Mouse (Mus musculus) small intestine, adult 2 months (tissue): ENCODE measurements around the gene Cirbp. TPM values are rescaled to one million over a fixed set of nuclear protein-coding genes. Genes with fewer than 3 reads are reported as not detected.

Experiments used
- H3K27ac ChIP-seq: fragments of 200-500 bp; 2 replicates; pipeline ENCODE4 v1.5.1; 2012; ENCODE audit warnings: low read depth, low read length, control low read depth, inconsistent platforms; ENCODE audit not compliant: insufficient read depth
- H3K27me3 ChIP-seq: fragments of 200-500 bp; 2 replicates; pipeline ENCODE4 v1.6.1; 2012; ENCODE audit warnings: mild to moderate bottlenecking, moderate library complexity, low read length, inconsistent platforms; ENCODE audit not compliant: control insufficient read depth, insufficient read depth
- H3K36me3 ChIP-seq: fragments of 200-500 bp; 2 replicates; pipeline ENCODE4 v1.6.1; 2012; ENCODE audit warnings: mild to moderate bottlenecking, low read length, control low read depth, inconsistent platforms; ENCODE audit not compliant: control insufficient read depth, insufficient read depth
- H3K4me1 ChIP-seq: fragments of 200-500 bp; 2 replicates; pipeline ENCODE4 v1.6.1; 2012; ENCODE audit warnings: low read length, inconsistent platforms, mixed read lengths; ENCODE audit not compliant: control insufficient read depth, insufficient read depth, insufficient read length
- H3K4me3 ChIP-seq: fragments of 200-500 bp; 2 replicates; pipeline ENCODE4 v1.5.1; 2012; ENCODE audit warnings: low read depth, mild to moderate bottlenecking, control low read depth, inconsistent platforms, low read length, moderate library complexity
- CTCF ChIP-seq: fragments of 200-500 bp; IDR thresholded peaks from 2 replicates; pipeline ENCODE4 v1.5.1; 2012; ENCODE audit warnings: low read depth, mild to moderate bottlenecking, control low read depth, inconsistent platforms, low read length, moderate library complexity, mixed read lengths; ENCODE audit not compliant: insufficient replicate concordance, insufficient read length; ENCODE audit errors: extremely low read depth
- POLR2A ChIP-seq: fragments of 200-500 bp; IDR thresholded peaks from 2 replicates; pipeline ENCODE4 v1.6.1; 2012; ENCODE audit warnings: low read depth, mild to moderate bottlenecking, control low read depth, inconsistent platforms, low read length, moderate library complexity
- WGBS: fragments of 180-500 bp; shearing (Covaris S2); methylation state at CpG from one replicate; pipeline ENCODE4 v1.1.7; 2018; 5-methylcytosine and 5-hydroxymethylcytosine counted together
- polyA plus RNA-seq: library from polyadenylated mRNA; depleted of rRNA; stranded (reverse); fragments of >200 nt; gene quantifications from 2 replicates; pipeline ENCODE4 v1.2.3, GENCODE M21; 2012; rRNA removed

The Cirbp gene
- polyA plus RNA-seq: 18.5 and 48.0 TPM in 2 replicates

- TF ChIP-seq CTCF (no peak), POLR2A (no peak)
- H3K4me1 ChIP-seq: peaks cover 45% of the 10 kb centered on the region
- WGBS: 25% methylated on average over 20 of the region's 20 CpGs
These were observed at the start of gene Cirbp for GRCm38 (mm10) chr10:80165392-80166128. Gene Cirbp, plus strand, starts transcription at chr10:80165985.

GRCm38 (mm10) chr10:80116563-80116926, 49.2 kb upstream of the Cirbp start:
- no peak for TF ChIP-seq CTCF
- TF ChIP-seq POLR2A: no peak
- Histone ChIP-seq H3K27ac (peak overlapping the region; percentile 17; the same call in 1 of the 2 replicates), H3K4me3 (peak overlapping the region; percentile 87), H3K27me3 (no peaks in the 10 kb centered on the region), H3K4me1 (peaks cover 20% of the 10 kb centered on the region), H3K36me3 (peaks cover 12% of the 10 kb centered on the region)
- WGBS: under 1% methylated on average over 27 of the region's 27 CpGs

More at GRCm38 (mm10) chr10:80165392-80166128, at the start of gene Cirbp:
- H3K27ac ChIP-seq: peak within 1 kb of the TSS; percentile 58
- H3K36me3 ChIP-seq: peaks cover 10% of the 10 kb centered on the region
- H3K27me3 ChIP-seq: no peaks in the 10 kb centered on the region
- H3K4me3 ChIP-seq: peak within 1 kb of the TSS; percentile 55

DNA sequence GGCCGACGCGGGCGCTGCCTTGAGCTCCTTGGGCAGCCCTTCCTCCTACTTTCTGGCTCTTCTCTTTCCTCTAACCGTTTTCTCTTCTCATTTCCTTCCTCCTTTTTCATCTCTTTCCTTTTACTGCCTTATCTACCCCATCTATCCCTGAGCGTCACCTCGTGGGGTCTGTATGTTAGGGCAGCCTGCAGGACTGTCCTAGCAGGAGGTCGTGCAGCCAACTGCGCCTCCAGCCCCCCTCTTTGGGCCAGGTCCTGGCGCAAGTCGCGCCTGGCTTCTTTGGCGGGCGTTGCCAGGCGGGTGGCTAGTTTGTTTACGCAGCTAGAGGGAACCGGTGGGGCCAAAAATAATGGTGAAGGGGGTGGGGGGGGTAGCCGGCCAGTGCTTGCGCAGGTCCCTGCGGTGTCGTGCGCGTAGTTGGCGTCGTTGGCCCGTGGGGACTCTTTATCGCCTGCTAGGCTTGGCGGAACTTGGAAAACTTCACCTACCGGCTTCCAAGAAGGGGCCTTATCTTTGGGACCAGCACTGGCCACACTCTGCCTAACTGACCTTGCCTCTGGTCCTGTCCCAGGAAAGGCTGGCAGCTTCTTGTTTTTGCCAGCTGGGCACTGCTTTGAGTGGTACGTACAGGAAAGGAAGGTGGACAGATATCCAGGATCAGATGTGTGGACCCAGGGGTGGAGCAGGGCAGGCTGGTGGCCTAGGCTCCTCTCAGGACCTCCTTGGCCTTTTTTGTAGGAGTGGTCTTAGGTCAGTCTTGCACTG, 48.7 kb upstream of the Cirbp start:
- no peaks in the 10 kb centered on the region for H3K27me3 ChIP-seq
- H3K4me1 ChIP-seq: peaks cover 20% of the 10 kb centered on the region
- H3K36me3 ChIP-seq: peaks cover 16% of the 10 kb centered on the region
- 2% methylated on average over 30 of the region's 30 CpGs for WGBS
- peak overlapping the region; percentile 87 for H3K4me3 ChIP-seq
- H3K27ac ChIP-seq: peak overlapping the region; percentile 17
- TF ChIP-seq CTCF (no peak), POLR2A (no peak; the same call in 1 of the 2 replicates)

DNA sequence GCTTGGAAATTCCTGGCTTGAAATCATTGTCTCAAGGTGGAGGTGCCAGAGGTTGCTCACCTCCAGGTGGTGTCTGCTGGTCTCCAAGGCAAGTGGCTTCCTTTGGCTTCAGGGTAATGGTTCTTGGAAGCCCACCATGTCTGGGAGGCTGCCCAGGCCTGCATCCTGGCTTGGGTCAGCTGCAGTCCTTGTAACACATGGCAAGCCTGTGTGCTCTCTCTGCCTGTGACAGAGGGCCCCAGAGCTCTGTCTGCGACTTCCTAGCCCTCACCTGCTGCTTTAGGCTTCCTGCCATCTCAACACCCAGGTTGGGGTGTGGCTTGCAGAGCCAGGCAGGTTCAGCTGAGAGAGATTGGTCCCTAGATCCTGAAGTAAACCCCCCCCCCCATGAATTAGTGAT, 48.0 kb upstream of the Cirbp start:
- H3K4me3 ChIP-seq: peak overlapping the region; percentile 87
- peak overlapping the region; percentile 17 for H3K27ac ChIP-seq
- 7% methylated on average over 1 of the region's 1 CpGs for WGBS
- peaks cover 20% of the 10 kb centered on the region for H3K4me1 ChIP-seq
- H3K27me3 ChIP-seq: no peaks in the 10 kb centered on the region
- H3K36me3 ChIP-seq: peaks cover 17% of the 10 kb centered on the region
- TF ChIP-seq POLR2A (no peak), CTCF (no peak)

- Histone ChIP-seq H3K4me3 (no peak overlapping the region), H3K4me1 (peaks cover 19% of the 10 kb centered on the region), H3K27me3 (no peaks in the 10 kb centered on the region), H3K27ac (no peak overlapping the region), H3K36me3 (peaks cover 17% of the 10 kb centered on the region)
- no peak for TF ChIP-seq CTCF
- no peak for TF ChIP-seq POLR2A
- WGBS: 58% methylated on average over 6 of the region's 6 CpGs
These were observed 47.2 kb upstream of the Cirbp start for GRCm38 (mm10) chr10:80118552-80118951.

DNA sequence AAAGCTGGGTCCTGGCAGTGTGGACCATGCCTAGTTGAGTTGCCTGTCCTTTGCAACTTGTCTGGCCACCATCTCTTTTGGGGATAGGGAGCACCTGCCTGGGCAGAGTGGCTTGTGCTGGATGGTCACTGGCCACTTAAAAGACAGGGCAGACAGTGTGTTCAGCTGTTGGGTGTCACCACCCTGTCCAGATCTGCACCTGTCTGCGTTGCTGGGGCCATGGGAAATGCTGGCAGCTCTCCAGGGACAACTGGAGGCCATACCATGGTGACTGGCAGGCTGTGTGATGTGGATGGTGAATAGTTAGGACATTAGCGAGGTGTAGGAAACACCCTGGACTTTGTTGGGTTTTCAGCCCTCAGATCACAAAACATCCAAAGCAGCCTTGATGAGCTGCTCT, 45.6 kb upstream of the Cirbp start:
- no peak overlapping the region for H3K4me3 ChIP-seq
- H3K27me3 ChIP-seq: no peaks in the 10 kb centered on the region
- WGBS: 34% methylated on average over 2 of the region's 2 CpGs
- TF ChIP-seq POLR2A (no peak), CTCF (no peak)
- no peak overlapping the region for H3K27ac ChIP-seq
- H3K4me1 ChIP-seq: peaks cover 17% of the 10 kb centered on the region
- H3K36me3 ChIP-seq: peaks cover 21% of the 10 kb centered on the region

DNA sequence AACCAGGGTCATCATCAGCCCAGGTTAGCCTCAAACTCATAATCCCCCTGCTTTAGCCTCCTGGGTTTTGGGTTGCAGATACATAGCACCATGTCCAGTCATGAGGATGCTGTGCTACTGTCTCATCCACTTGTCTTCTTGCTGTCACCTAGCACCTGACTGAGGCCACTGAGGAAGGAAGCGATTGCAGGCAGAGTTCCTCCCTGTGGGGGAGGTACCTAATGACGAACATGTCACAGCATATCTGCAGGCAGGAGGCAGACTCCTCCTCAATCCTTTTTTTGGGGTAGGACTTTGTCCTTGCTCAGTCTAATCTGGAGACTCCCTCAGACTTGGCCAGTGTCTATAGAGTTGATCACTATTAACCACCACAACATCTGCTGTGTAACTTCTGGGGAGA, 44.1 kb upstream of the Cirbp start:
- Histone ChIP-seq H3K27me3 (no peaks in the 10 kb centered on the region), H3K36me3 (peaks cover 32% of the 10 kb centered on the region), H3K4me3 (no peak overlapping the region), H3K27ac (no peak overlapping the region), H3K4me1 (peaks cover 17% of the 10 kb centered on the region)
- WGBS: 75% methylated on average over 2 of the region's 2 CpGs
- TF ChIP-seq POLR2A (no peak), CTCF (no peak)
